Mouse (Mus musculus): Measurements from ENCODE around the gene Bach2.

Gene Bach2

DNA sequence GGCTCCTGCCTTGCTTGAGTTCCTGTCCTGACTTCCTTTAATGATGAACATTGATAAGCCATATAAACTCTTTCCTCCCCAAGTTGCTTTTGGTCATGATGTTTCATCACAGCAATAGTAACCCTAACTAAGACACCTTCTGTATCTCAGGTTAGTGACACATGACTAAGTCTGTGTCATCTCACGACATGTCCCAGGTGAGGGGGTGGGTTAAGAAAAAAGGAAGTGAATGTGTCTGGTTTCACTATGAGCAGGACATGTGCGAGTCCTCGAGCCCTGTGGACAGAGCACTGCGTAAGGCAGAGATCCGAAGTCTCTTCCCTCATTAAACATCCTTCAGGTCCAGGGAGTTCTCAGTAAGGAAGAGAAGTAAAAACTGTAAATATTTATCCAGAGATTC lies 162.9 kb downstream of the Bach2 start:
- DNase-seq, result no peak

DNA sequence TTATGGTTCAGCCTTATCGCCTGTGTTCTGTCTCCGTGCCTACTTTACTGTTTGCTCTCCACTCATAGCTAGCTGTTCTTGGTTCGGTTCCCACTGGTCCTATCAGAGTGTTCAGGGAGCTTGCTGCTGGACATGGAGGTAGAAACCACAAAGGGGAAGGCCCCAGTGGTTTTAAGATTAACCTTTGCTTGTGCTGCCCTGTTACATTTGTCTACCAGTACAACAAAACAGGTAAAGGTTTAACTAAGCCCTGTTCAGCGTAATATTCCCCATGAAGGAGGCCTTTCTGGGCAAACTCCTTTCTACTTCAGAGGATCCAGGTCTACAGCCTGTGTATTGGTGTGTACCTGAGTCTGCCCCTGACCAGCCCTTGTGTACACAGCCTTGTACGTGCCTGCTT lies 164.9 kb downstream of the Bach2 start:
- DNase-seq, result no peak

DNA sequence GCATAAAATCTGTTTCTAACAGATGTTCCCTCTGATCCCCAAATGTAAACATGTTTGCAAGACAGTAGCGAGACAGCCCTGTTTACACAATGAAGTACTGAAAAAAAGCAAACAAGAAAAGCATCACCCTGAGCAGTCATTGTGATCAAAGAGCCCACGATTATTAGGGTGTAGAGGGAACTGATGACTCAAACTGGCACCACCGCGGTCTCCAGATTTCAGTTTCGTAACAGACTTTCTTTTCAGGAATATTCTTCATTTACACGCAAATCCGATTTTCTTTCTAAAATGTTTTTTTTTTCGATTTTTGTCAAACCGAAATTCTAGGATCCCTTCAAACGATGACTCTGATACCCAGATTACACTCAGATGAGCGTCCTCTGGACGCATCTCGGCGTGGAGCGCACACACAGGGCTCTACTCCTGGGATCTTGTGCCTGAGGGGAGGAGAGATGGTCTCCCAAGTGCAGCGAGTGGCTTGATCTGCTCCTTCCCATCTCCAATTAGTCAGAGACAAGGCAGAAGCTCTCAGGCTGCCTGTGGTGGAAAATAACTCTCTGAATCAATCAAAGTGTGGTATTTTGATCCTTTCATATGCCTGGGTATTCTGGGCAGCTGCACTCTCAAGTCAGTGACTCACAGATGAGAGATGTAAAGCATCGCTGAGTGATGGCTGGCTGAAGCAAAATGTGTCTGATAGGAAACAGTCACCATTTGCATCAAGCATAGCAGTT lies 166.7 kb downstream of the Bach2 start:
- no peak for DNase-seq

DNA sequence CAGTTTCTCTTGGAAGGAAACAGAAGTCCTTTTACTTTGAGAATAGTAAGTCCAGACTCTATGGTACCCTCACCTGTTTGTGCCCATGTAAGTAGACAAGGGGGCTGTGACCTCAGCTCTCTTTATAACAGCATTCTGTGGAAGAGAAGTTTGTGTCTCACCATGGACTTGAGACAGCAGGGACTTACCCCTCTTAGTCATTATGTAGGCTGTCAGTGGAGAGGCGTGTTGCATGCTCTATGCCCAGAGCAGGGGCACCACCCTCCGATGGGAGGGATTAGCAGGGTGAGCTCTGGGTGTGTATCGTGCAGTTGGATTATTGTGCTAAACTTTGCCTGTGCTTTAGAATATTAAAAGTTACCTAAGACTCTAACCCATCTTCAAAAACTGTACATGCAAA lies 167.4 kb downstream of the Bach2 start:
- no peak for DNase-seq

DNA sequence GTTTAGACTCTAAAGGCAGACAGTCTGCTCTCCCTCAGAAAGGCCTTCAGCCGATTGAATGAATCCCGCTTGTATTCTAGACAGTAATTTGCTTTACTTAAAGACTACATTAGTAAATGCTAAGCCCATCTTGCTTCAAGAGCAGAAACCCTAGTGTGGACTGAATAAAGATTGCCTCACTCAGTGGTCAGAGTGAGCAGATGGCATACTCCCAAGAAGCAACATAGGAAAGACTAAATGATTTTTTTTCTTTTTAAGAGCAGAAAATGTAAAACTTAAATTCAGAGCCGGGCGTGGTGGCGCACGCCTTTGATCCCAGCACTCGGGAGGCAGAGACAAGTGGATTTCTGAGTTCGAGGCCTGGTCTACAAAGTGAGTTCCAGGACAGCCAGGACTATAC lies 169.9 kb downstream of the Bach2 start:
- DNase-seq, result no peak

DNA sequence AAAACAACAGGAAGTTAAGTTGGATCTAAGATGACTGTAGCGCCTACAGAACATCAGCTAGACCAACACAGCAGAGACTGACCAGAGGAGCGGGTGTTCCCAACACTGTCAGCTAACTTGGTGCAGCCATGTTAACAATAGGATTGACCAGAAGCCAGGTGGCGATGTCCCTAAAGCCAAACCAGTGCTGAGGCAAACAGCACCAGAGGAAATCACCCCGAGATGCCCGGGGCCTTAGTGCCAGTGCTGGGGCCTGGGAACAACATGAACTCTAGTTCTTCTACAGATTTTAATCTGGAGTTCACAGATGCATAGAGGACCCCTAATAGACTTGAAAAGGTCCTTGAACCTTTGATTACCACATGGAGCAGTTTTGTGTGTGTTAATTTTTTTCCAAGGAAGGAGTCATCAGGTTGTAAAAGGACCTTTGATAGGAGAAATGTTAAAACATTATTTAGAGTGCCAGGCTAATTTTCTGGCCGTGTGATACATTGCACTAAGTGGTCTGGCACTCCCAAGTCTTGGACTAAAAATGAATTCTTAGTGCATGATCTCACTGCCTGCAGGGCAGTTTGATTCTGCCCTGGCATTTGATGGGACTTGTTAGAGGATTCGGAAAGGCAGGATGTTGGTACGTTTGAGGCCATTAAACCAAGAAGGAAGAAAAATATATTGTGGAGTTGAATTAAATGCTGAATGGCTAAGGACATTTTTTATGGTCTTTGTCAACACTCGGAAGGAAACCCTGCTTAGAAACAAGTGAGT lies 170.7 kb downstream of the Bach2 start:
- DNase-seq, result no peak

DNA sequence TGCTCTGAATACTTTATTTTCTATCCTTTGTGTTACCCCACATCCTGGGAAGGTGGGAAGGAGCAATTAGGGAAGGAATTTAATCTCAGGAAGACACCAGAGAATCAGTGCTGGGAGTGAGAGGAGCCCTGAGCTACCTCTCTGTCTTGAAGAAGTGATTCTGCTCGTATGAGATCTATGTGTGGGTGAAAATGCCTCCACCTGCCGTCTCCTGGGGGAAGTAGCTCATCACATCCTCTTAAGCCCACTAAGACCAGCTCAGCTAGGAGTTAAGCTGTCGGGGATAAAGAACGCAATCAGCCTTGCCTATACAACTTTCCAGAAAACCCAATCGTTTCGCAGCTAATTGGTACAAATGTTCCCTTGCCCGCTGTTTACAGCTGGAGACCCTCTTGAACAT lies 174.5 kb downstream of the Bach2 start:
- no peak for DNase-seq

DNA sequence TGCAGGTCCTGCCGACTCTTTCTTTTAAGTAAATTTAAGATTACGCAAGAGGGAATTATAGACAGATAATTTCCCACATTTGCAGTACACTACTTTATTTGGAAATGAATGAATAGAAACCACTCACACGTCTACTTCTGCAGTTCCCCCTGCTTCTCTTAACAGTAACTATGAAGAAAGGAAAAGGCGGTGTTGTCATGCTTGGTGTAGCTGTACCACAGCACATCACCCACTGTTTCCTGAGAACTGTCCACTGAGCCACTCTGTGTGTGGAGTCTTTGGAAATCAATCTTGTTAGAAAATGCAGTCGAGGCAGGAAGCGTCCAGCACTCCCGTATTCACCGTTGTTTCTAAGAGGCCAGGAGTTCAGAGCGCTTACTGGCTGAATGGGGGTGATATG lies 174.9 kb downstream of the Bach2 start:
- DNase-seq, result no peak

DNA sequence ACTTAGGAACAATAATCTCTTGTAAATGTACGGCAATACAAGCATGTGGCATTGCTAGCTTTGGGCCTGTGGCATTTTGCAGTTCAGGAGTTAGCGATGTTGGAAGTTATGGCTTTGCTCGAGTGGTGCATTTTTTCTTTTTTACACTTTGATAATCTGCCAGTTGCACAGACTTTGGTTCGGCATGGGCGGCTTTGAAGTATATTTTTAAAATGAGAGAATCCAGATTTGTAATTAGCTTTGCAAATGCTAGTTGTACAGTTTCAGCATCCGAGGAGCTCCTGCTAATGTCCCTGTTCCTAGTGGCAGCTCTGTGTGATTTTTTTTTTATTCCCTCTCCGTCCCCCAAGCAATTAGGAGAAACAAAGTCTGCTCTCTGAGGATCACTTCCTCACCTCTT lies 176.4 kb downstream of the Bach2 start:
- no peak for DNase-seq

DNA sequence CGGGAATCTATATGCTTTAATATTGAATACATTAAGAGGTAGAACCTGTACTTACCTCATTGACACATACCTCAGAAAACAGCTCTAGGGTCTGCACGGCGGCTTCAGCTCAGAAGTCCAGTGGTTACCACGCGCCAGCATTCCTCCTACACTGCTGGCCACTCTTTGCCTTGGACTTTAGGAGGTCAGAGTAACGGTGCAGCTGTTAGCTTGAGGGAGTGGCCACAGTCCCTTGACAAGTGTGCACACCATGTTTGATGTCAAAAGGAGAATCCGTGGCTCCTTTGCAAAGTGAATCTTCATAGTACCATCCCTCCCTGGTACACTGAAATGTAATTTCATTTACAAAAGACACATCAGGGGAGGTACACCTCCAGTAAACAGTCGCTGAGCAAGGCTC lies 179.3 kb downstream of the Bach2 start:
- DNase-seq, result no peak

DNA sequence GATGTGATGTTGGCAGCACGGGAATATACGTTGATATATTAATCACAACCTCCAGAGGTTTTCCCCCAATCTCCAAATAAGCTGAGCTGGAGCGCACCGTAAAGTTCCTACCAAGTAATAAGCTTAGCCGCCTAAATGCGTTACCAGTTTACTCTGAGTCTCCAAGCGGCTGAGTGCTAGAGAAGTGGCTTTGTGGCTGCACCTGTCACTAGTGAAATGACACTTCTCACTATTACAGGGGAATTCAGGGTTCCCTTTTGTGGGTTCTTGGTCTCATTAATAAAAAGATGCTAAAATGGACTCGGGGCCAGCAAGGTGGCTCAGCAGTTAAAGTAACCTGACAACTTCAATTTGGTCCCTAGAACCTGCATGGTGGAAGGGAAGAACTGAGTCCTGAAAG lies 183.0 kb downstream of the Bach2 start:
- no peak for DNase-seq

DNA sequence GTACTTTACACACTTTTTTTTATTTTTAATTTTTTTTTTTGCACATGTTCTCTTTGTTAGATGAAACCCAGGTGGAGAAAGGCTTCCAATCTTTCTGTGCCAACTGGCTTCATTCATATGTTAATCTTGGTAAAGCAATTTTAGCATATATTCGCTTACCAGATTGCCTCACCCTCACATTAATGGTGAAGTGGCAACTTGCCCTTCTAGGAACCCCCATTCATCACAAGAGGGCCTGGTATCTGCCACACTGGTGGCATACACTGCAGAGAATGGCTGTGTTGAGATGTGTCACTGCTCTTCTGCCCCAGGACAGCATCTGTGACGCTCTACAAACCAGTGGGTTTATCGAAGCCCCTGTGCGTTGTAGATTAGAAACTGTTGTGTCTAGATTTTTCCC lies 183.8 kb downstream of the Bach2 start:
- DNase-seq, result no peak

DNA sequence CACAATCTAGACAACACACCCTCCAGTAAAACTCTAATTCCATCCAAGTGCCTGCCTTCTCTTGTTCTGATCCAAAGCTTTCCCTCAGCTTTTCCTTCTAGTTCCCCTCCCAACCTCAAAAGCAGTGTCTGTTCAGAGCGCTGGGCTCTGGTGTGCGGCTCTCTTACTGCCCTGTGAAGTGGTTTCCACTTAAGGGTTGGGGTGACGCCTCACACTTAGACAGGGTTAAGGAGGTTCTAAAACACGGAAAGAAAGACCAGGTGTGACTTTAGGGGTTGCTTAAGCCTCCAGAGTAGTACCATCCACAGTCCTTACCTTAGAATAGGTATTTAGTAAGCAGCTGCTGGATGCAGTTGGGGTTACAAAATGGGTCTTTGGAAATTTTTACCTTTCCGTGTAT lies 185.1 kb downstream of the Bach2 start:
- no peak for DNase-seq

DNA sequence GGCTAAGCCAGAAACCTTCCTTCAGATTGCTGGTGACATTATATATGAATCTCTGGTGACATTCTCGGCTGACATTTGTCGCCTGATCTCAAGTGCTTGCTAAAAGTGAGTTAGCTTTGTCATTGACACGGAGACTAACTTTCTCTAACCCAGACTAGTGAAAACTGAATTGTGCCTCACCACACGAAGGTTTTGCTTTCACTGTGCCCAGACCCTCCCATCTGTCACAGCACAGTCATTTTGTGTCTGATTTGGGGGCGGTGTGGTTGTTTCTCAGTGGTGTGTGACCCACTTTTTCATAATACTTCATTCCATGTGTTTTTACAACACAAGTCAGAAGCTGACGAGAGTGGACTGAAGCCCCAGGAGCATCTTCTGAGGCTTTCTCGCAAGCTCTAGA lies 185.8 kb downstream of the Bach2 start:
- DNase-seq, result no peak

DNA sequence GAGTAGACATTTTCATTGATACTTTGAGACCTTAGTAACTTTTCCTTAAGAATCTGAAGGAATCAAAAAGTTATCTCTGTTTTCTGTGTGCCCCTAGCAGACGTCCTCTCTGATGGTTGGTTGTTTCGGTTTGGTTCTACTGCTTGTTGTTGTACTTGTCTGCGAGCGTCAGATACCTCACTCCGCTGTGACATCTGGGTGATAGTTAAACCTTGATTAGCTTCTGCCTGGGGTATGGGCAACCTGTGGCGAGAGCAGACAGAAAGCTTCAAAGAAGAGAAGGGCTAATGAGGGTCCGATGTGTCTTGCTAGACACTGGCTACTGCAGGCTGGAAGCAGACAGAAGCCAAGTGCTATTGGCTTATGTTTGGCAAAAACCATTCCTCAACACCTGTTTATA lies 186.5 kb downstream of the Bach2 start:
- DNase-seq, result no peak

DNA sequence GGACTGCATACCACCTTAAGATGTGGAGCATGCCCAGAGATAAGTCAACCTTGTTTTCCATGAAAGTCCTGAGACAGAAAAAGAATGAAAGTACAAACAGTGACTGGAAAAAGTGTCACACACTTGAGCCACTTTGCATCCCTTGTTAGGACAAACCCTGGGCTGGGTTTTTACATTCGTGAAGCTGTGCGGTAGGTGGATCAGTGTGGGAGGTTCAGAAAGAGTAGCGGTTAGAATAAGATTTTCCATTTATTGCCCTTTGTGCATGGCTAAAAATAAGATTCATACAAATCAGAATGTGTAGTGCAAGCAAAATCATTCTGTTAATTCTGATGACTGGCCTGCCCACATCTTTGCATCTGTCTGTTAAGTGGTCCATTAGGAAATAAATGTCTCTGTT lies 187.0 kb downstream of the Bach2 start:
- no peak for DNase-seq

DNA sequence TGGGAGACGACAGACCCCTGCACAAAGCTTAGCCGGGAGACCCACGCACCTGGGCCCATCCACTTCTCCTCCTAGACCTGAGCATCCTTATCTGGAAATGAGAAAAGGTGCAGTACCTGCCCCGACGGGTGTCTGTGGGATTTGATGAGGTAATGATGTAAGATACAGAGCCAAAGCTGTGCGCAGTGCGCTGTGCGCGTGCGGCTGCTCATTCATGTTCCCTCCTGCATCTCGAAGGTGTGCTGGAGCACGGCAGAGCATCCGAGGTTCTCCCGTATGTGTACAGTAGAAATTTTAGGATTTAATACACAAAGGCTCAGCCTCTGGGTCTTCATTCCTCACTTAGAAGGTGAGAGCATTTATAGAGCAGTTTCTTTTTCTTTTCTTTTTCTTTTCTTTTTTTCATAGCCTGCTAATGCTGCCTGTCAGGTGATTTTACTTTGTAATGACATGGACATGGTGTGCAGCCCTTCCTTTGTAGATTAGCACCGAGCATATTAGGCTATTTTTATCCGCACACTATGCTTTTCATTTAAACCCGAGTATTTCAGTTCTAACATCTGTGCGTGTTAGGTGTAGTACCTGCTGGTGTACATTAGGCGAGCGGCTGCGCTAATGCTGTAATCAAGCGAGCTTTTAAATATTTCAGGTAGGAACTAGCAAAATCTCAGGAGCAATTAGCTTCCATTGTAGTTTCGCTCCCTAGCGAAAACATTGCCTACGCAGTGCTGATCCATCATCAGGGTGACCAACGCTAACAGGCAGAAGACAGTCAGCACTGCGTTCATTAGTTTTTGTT lies 188.4 kb downstream of the Bach2 start:
- DNase-seq, result no peak

DNA sequence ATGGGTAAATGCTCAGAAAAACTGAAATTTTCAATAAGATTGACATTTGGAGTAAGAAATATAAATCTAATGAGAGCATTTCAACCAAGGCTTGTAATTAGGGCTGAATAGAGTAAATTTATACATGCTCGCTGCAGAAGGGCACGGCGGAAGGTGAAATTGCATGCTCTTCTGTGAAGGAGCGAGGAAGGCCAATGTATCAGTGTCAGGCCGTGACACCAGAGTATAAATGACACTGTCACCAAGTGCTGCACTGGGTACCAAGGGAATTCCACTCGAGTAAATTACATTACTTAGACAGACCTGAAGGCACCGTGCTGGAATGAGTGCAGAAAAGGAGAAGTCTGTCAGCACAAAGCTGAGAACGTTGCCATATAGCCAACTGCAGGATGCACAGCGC lies 190.1 kb downstream of the Bach2 start:
- DNase-seq, result no peak

DNA sequence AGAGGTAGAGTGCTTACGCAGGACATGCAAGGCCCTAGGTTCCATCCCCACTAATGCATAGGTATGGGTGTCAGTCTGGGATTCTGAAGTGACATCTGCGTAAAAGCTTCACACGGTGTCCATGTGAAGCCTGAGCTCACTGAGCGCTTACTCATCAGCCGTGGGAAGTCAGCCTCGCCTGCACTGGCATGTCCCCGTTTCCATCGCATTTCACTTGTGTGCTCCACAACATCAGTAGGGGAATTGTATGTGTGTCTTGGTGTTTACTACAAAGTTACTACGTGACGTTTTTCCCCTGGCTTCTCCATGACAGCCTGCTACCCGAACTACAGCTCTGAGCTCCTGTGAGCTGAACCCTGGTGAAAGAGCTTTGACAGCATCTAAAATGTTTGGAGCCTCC lies 191.5 kb downstream of the Bach2 start:
- no peak for DNase-seq

DNA sequence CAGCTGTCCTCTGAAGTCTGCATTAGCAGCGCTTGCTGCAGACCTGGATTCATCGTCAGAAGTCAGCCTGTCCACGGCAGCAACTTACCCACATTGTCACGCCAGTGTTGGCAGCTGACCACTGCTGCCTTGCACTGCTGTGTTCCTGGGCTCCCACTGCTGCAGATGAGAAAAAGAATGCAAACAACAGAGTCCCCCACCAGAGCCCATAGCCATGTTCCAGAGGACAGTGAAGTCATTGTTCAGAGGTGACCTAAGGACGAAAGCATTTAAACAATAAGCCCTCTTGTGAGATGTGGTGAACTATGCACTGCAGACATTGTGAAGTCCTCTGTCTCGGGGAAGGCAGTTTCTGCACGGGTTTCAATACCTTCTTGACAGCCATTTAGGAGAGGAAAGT lies 192.4 kb downstream of the Bach2 start:
- no peak for DNase-seq

DNA sequence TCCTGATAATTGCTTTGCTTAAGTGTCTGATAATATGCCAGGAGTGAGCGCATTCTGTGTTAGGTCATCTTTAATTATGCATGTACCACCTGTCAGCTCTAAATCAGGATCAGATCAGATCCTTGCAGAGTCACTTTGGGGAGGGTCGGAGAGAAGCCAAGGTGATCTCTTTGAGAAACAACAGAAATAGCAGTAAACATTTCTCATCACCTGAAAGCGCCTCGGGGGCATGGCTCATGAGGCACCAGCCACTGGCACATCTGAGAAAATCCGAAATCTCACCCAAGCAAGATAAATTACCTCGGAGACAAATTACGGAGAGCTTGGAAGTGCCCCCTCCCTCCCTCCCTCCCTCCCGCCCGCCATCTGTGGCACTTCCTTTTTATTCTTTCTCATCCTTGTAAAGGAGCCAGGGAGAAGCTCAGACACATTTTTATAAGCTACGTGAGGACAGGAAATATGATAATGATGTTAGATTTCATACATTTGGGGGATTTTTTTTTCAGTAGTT lies 193.7 kb downstream of the Bach2 start:
- DNase-seq, result no peak

DNA sequence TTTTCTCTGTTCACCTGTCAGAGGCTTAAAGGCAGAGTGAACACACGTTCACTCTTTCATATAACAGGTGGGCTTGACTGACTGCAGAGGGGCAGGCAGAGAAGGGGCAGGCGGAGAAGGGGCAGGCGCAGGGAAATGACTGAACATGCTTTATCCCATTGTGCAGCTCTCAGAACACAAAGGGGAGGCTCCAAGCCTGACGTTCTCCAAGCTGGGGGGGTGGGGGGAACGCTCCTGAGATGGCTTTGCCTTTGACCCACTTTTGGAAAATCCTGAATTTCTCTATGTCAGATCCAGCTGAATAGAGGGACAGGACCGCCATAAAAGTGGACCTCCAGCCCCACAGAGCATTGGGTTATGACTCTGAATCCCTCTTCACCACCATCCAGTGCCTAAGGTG lies 194.3 kb downstream of the Bach2 start:
- DNase-seq, result no peak

DNA sequence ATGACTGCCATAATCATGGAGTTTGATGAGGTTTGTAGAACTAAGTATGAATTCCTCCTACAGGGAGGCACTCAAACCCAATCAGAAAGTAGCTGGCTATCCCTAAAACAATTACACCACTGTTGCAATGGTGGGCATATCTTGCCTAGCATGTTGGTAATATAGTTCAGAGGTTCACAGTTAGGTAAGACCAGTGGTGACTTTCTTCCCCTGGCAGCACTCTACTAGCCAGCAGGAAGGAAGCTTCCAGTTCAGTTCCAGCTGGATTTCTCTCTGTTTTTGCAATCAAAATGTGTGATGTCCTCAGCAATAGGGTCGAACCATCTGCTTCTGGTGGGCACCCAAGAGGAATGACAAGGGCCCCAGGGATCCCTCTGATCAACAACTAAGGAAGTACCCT lies 196.0 kb downstream of the Bach2 start:
- DNase-seq, result no peak

Measured in liver (tissue).